Mouse (Mus musculus): ENCODE measurements at regions not wholly inside any gene's neighbourhood (a gene's known extent, or its start where the extent isn't known, plus 50 kb on each side); places are given as distances from the start of the nearest gene placed in this dataset.

DNA sequence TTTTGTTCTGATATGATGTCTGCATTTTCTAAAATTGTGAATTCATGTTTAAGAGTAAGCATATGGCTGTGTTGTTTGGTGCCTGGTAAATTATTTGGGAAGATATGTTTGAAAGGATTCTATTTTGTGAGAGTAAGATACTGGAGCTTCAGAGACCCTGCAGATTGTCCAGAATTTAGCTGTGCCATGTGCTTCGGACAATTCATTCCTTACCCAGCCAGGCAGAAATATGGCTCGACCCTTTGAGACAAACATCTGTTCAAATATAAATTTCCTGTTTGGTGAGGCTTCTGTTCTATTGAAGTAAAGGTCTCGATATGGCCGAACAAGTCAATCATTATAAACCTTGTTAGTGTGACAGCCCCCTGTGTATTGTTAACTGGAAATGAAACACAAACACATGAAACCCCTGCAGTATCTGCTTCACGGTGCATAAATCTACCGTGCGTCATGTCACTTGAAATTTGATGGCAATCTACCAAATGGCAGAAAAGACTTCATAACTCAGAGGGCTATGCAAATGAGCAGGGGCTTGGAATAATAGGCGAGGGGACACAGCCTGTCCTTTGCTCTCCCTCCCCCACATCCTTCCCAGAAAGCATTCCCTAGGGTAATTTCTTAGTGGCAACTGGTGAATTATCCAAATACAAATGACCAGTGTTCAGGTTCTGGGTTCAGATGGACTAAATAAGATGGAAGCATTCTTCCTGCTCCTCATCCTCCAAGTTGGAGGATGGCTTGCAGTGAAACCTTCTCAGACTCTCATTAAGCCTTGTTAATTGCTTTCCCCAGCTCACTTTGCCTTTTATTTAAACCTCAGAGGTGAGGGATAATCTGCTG lies 61.8 kb downstream of the Adcyap1 start:
- no peak for DNase-seq (ENCODE audit: low read depth, low spot score)

- no peak for DNase-seq (ENCODE audit: low read depth, low spot score)
Measured at GRCm38 (mm10) chr17:93261206-93261504, 62.3 kb downstream of the Adcyap1 start.

DNA sequence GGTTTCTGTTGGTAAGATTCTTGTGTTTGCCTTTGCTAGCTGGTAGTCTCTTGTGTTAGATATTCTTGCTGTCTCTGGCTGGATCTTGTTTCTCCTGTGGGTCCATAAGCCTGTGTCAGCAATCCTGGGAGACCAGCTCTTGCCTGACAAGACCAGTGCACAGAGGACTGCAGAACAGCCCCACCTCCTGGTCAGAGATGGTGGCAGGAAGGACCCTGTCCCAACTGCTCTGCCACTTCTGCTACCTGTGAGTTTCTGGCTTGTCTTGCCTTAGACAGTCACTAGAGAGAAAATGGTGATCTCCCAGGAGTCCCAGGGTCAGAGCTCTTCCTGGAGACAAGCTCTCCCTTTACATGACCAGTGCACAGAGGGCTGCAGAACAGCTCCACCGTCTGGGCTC lies 107.3 kb downstream of the Adcyap1 start:
- DNase-seq (ENCODE audit: low read depth, low spot score) = no peak

DNA sequence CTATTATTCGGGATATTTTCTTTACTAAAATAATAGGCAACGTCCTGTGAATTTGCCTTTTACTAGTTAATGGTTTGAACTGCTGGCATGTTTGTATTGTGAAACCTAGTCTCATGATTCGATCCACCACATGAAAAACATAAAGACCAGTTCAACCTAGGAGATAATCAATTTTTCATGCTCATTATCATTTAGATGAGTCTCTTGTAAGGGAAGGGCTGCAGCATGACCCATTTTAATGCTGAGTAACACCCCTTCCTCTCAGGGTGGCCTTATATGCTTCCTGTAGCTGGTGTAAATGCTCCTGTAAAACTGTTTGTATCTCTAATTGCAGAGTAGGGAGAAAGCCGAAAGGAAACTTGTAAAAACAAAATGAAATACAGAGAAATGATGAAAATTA lies 113.3 kb downstream of the Adcyap1 start:
- no peak for DNase-seq (ENCODE audit: low read depth, low spot score)

- no peak for DNase-seq (ENCODE audit: low read depth, low spot score)
Measured at GRCm38 (mm10) chr17:93312640-93313309, 114.0 kb downstream of the Adcyap1 start.

GRCm38 (mm10) chr17:93313310-93313688 lies 114.5 kb downstream of the Adcyap1 start:
- DNase-seq (ENCODE audit: low read depth, low spot score) = no peak

DNA sequence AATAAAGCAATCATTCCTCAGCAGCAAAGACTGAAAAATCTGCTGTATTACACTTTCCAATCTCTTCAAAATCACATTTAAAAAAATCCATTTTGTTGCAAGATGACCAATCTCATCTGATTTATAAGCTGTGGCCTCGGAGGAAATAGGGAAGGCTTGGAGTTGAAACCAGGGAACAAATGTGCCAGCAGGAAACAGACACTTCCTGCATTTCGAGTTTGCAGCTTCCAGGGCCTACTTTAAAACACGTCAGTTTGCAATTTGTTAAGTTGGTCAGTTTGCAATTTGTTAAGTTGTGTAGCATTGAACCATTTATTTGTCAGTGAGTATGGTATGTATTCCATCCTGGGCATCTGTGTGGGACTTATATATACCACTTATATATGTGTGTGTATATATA lies 115.3 kb downstream of the Adcyap1 start:
- no peak for DNase-seq (ENCODE audit: low read depth, low spot score)

GRCm38 (mm10) chr17:93321482-93321881 lies 122.7 kb downstream of the Adcyap1 start:
- DNase-seq (ENCODE audit: low read depth, low spot score) = no peak

GRCm38 (mm10) chr17:93337576-93337975 lies 138.8 kb downstream of the Adcyap1 start:
- no peak for DNase-seq (ENCODE audit: low read depth, low spot score)

DNA sequence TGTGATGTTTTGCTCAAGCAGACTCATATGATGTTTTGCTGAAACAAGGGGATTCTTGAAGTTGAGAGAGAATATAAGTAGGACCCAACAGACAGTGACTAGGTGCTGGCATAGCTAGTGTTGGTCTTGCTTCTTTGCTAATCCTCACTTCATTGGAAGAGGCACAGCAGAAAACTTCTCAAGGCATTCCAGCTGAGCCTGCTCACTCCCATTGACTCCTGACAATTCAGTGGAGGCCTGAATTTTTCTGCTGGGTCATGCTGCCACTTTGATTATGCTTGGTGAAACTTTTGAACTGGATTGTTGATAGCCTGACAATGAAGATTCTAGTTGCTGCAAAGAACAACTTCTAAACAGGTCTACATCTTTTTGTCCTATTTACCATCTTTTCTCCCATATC lies 156.4 kb downstream of the Adcyap1 start:
- DNase-seq (ENCODE audit: low read depth, low spot score) = no peak

DNA sequence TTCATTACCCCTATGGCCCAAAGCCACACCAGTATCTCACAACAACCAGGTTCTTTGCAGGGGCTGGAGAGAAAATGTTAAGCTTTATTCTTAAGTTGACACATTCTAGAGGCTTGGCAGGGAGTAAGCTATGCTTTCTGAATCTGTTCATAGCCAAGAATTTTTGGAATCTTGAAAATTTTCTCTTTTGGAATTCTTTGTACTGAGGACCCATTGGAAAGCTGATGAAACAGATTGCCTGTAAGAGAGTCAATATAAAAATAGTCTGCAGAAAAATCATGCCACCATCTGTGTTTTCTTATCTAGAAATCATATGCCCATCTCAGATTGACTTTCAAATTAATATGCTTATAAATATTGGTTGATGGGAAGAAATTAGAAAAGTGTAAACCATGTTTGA lies 164.1 kb downstream of the Adcyap1 start:
- DNase-seq (ENCODE audit: low read depth, low spot score) = peak; percentile 64

GRCm38 (mm10) chr17:93377453-93378091 lies 178.8 kb downstream of the Adcyap1 start:
- no peak for DNase-seq (ENCODE audit: low read depth, low spot score)

DNA sequence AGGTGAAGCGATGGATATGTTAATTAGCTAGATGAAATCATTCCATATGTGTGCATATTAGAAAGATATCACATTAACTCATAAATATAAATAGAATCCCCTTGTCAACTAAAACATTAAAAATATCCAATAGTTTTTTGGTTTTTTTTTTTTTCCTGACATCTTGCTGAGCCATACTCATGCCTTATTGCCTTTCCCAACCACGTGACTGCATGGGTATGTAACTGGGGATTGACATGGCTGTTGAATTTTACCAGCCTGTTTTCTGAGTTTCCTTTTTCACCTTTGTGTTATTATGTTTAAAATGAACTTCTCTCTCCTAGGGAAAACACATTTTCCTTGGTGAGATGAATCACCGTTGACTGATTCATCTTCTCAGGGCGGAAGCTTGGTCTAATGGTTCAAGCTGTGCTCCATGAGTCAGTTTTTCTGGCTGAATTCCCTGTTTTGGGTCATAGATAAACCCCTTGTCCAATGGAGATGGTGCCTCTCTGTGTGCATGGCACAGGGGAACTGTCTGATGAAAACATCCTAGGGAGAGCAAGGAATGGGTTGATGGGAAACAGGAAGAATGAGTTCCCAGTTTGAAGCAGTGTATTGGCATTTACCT lies 181.1 kb downstream of the Adcyap1 start:
- DNase-seq (ENCODE audit: low read depth, low spot score) = peak; percentile 69

- no peak for DNase-seq (ENCODE audit: low read depth, low spot score)
Measured at GRCm38 (mm10) chr17:93390256-93390655, 191.4 kb downstream of the Adcyap1 start.

- DNase-seq (ENCODE audit: low read depth, low spot score) = peak; percentile 57
Measured at GRCm38 (mm10) chr17:93409329-93409728, 210.5 kb downstream of the Adcyap1 start.

Data from brain, adult 2 months (tissue).